Mouse (Mus musculus) megakaryocyte, embryonic 14.5 days (primary cell): ENCODE measurements around the gene 2010109A12Rik.

Experiments used
- FLI1 ChIP-seq: IDR thresholded peaks from 2 replicates; pipeline ENCODE4 v1.6.1; 2012; ENCODE audit warnings: low read length, inconsistent platforms, mixed read lengths
- GATA1 ChIP-seq: IDR thresholded peaks from 3 replicates; pipeline ENCODE4 v1.6.1; 2012; ENCODE audit warnings: mixed read lengths, low read length, inconsistent platforms, borderline replicate concordance

- no peak for TF ChIP-seq GATA1
- no peak for TF ChIP-seq FLI1
Measured at GRCm38 (mm10) chr5:93190428-93190827, 15.9 kb upstream of the 2010109A12Rik start.
